Mouse (Mus musculus): ENCODE data around the gene Spns2.

- TF ChIP-seq CTCF (IDR thresholded peaks at IDR 0.05; ENCODE audit: low read depth, low read length) (no peak), POLR2A (IDR thresholded peaks at IDR 0.05; ENCODE audit: borderline replicate concordance, low read depth, low read length) (no peak)
Measured at GRCm38 (mm10) chr11:72447475-72447874, 42.2 kb downstream of the Spns2 start.
